Mouse (Mus musculus): ENCODE results near the gene Mast4.

DNA sequence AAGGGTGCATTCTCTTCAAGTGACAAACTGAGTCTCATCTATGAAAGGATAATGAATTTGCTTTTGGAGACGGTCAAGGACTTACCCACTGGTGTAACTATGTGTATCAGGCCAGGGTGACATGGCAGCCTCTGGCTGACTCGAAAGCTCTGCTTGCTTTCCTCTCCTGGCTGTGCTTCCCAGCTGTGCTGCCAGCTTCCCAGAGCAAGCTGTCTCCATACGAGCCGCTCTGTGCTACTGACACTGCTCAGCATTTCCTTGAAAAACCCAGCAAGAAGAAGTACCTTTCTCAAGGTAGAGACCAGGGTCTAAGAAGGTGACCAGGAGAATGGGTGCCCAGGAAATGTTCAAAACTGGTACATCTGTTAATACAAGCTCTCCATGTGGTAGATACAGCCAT lies 254.5 kb downstream of the Mast4 start:
- TF ChIP-seq GATA1 (IDR thresholded peaks at IDR 0.05; ENCODE audit: borderline replicate concordance, low read length) (no peak), CTCF (IDR thresholded peaks at IDR 0.05; ENCODE audit: low read depth, low read length) (no peak), TAL1 (conservative IDR thresholded peaks at IDR 0.05; ENCODE audit: low read depth, low read length) (no peak), POLR2AphosphoS5 (IDR thresholded peaks at IDR 0.05; ENCODE audit: insufficient replicate concordance, low read depth, low read length) (no peak), GATA2 (IDR thresholded peaks at IDR 0.05; ENCODE audit: borderline replicate concordance, low read depth, low read length) (no peak)

All from G1E (cell line).